Comparison of ENCODE assay signal across 8 mouse cellular contexts in genomic region chr1:36492416-36493139, GRCm38 (mm10). TPM values are rescaled to one million over a fixed set of nuclear protein-coding genes. Genes with fewer than 3 reads are reported as not detected.
DNase-seq lines count a peak whose midpoint lies in the region; ATAC-seq lines count a peak whose summit lies in the region.

No protein-coding gene starts in this region.

- H3K27ac ChIP-seq in neural tube, embryonic 15.5 days (replicated peaks), result no peak overlapping the region
- no peak overlapping the region for H3K27ac ChIP-seq in embryonic facial prominence, embryonic 11.5 days (replicated peaks; ENCODE audit: low read depth, low read length)
- H3K27ac ChIP-seq in heart, embryonic 13.5 days (replicated peaks), result 0 out of 2 replicates have a peak overlapping the region, but pooled peaks have one; percentile 21

- H3K9me3 ChIP-seq in neural tube, embryonic 15.5 days (replicated peaks), result no peaks in the 10 kb centered on the region
- H3K9me3 ChIP-seq in embryonic facial prominence, embryonic 11.5 days (replicated peaks; ENCODE audit: control insufficient read depth, low read length), result no peaks in the 10 kb centered on the region
- H3K9me3 ChIP-seq in heart, embryonic 13.5 days, result no peaks in the 10 kb centered on the region

- no peak overlapping the region for H3K4me2 ChIP-seq in neural tube, embryonic 15.5 days
- H3K4me2 ChIP-seq in embryonic facial prominence, embryonic 11.5 days (ENCODE audit: low read depth, low read length), result no peak overlapping the region
- H3K4me2 ChIP-seq in heart, embryonic 13.5 days, result no peak overlapping the region

- WGBS in neural tube, embryonic 15.5 days, result 61% methylated on average over 9 of the region's 9 CpGs
- WGBS in embryonic facial prominence, embryonic 11.5 days, result 41% methylated on average over 9 of the region's 9 CpGs
- 30% methylated on average over 9 of the region's 9 CpGs for WGBS in heart, embryonic 13.5 days

- no peaks in the 10 kb centered on the region for H3K4me1 ChIP-seq in neural tube, embryonic 15.5 days
- H3K4me1 ChIP-seq in embryonic facial prominence, embryonic 11.5 days (ENCODE audit: control insufficient read depth, insufficient read depth, low read length), result no peaks in the 10 kb centered on the region
- peaks cover 17% of the 10 kb centered on the region for H3K4me1 ChIP-seq in heart, embryonic 13.5 days

- no peak overlapping the region for H3K9ac ChIP-seq in neural tube, embryonic 15.5 days (replicated peaks)
- H3K9ac ChIP-seq in embryonic facial prominence, embryonic 11.5 days (replicated peaks; ENCODE audit: low read length), result no peak overlapping the region
- H3K9ac ChIP-seq in heart, embryonic 13.5 days, result peak overlapping the region; percentile 71

- DNase-seq in neural tube, embryonic 10.5 days (ENCODE audit: extremely low spot score, low spot score), result peak; percentile 36
- peak; percentile 55 for DNase-seq in embryonic facial prominence, embryonic 11.5 days (ENCODE audit: low spot score)
- DNase-seq in kidney, postnatal 10 days, result peak; percentile 83
- DNase-seq in mesoderm, embryonic 11.5 days (ENCODE audit: low read depth, low spot score), result peak; percentile 45
- no peak for DNase-seq in B cell, adult 2 months
- DNase-seq in spleen, adult 18-20 months, result no peak

- H3K4me3 ChIP-seq in neural tube, embryonic 15.5 days (replicated peaks), result no peak overlapping the region
- no peak overlapping the region for H3K4me3 ChIP-seq in embryonic facial prominence, embryonic 11.5 days (ENCODE audit: low read depth, low read length)
- no peak overlapping the region for H3K4me3 ChIP-seq in heart, embryonic 13.5 days

- no peak; the same call in 1 of the 2 replicates for ATAC-seq in neural tube, embryonic 15.5 days (ENCODE audit: low FRiP score)
- peak; percentile 78; the same call in 1 of the 2 replicates for ATAC-seq in embryonic facial prominence, embryonic 11.5 days (replicated peaks; ENCODE audit: insufficient number of reproducible peaks, low FRiP score, low TSS enrichment, low read depth)
- peak; percentile 59 for ATAC-seq in heart, embryonic 13.5 days (ENCODE audit: extremely low read depth, insufficient number of reproducible peaks, low FRiP score, low TSS enrichment)

- no peaks in the 10 kb centered on the region for H3K36me3 ChIP-seq in neural tube, embryonic 15.5 days
- no peaks in the 10 kb centered on the region for H3K36me3 ChIP-seq in embryonic facial prominence, embryonic 11.5 days (replicated peaks; ENCODE audit: control insufficient read depth, insufficient read depth, low read depth, low read length)
- H3K36me3 ChIP-seq in heart, embryonic 13.5 days, result no peaks in the 10 kb centered on the region

- H3K27me3 ChIP-seq in neural tube, embryonic 15.5 days (replicated peaks), result no peaks in the 10 kb centered on the region
- H3K27me3 ChIP-seq in embryonic facial prominence, embryonic 11.5 days (ENCODE audit: control insufficient read depth, insufficient read depth, low read length), result no peaks in the 10 kb centered on the region
- no peaks in the 10 kb centered on the region for H3K27me3 ChIP-seq in heart, embryonic 13.5 days (replicated peaks)

RNA-seq across cellular contexts. Expression of gene Cnnm3, which starts 19.1 kb away (rescaled TPM):
- polyA plus RNA-seq in neural tube, embryonic 15.5 days (2015; fragmentation: Nextera tagmentation; extraction: Ambion mirVana), result 3.1 and 4.5 TPM in 2 replicates
- 3.5 and 5.4 TPM in 2 replicates for polyA plus RNA-seq in embryonic facial prominence, embryonic 11.5 days (2014; fragmentation: Nextera tagmentation; extraction: Ambion mirVana)
- polyA plus RNA-seq in heart, embryonic 13.5 days (2015; fragmentation: Nextera tagmentation; extraction: Ambion mirVana), result 2.0 and 2.4 TPM in 2 replicates

RNA-seq across cellular contexts. Expression of gene Cnnm4, which starts 21.2 kb away (rescaled TPM):
- polyA plus RNA-seq in neural tube, embryonic 15.5 days (2015; fragmentation: Nextera tagmentation; extraction: Ambion mirVana), result 10.6 and 15.0 TPM in 2 replicates
- polyA plus RNA-seq in embryonic facial prominence, embryonic 11.5 days (2014; fragmentation: Nextera tagmentation; extraction: Ambion mirVana), result 12.0 and 12.8 TPM in 2 replicates
- 6.3 and 6.7 TPM in 2 replicates for polyA plus RNA-seq in heart, embryonic 13.5 days (2015; fragmentation: Nextera tagmentation; extraction: Ambion mirVana)

RNA-seq across cellular contexts. Expression of gene Ankrd23, which starts 44.1 kb away (rescaled TPM):
- 21.6 and 21.8 TPM in 2 replicates for polyA plus RNA-seq in neural tube, embryonic 15.5 days (2015; fragmentation: Nextera tagmentation; extraction: Ambion mirVana)
- polyA plus RNA-seq in embryonic facial prominence, embryonic 11.5 days (2014; fragmentation: Nextera tagmentation; extraction: Ambion mirVana), result 4.6 and 6.0 TPM in 2 replicates
- 17.7 and 20.1 TPM in 2 replicates for polyA plus RNA-seq in heart, embryonic 13.5 days (2015; fragmentation: Nextera tagmentation; extraction: Ambion mirVana)

RNA-seq across cellular contexts. Expression of gene Gm42417, which starts 46.7 kb away (rescaled TPM):
- polyA plus RNA-seq in neural tube, embryonic 15.5 days (2015; fragmentation: Nextera tagmentation; extraction: Ambion mirVana), result 0.36 and 1.2 TPM in 2 replicates
- not detected in 2 replicates for polyA plus RNA-seq in embryonic facial prominence, embryonic 11.5 days (2014; fragmentation: Nextera tagmentation; extraction: Ambion mirVana)
- polyA plus RNA-seq in heart, embryonic 13.5 days (2015; fragmentation: Nextera tagmentation; extraction: Ambion mirVana), result not detected in 2 replicates

RNA-seq across cellular contexts. Expression of gene Lman2l, which starts 47.5 kb away (rescaled TPM):
- polyA plus RNA-seq in neural tube, embryonic 15.5 days (2015; fragmentation: Nextera tagmentation; extraction: Ambion mirVana), result 69.4 and 73.6 TPM in 2 replicates
- 31.7 and 35.0 TPM in 2 replicates for polyA plus RNA-seq in embryonic facial prominence, embryonic 11.5 days (2014; fragmentation: Nextera tagmentation; extraction: Ambion mirVana)
- 44.2 and 49.5 TPM in 2 replicates for polyA plus RNA-seq in heart, embryonic 13.5 days (2015; fragmentation: Nextera tagmentation; extraction: Ambion mirVana)

Comparison
In these comparisons a context has a peak if more than half of its experiments do, and no peak if none do; other contexts are left out.
1. DNase-seq: peak in neural tube, embryonic 10.5 days (single experiment), embryonic facial prominence, embryonic 11.5 days (single experiment), kidney, postnatal 10 days (single experiment) and mesoderm, embryonic 11.5 days (single experiment); none in B cell, adult 2 months (0 of 2) and spleen, adult 18-20 months (0 of 2).